Mouse (Mus musculus) ES-E14 (cell line): ENCODE measurements around the gene Cd247. TPM values are rescaled to one million over a fixed set of nuclear protein-coding genes. Genes with fewer than 3 reads are reported as not detected.

Source experiments
- DNase-seq: peaks from one replicate; pipeline ENCODE4 v3.0.0-alpha.2; 2013; ENCODE audit warnings: low read depth, low spot score
- H3K27ac ChIP-seq: 2 replicates; pipeline ENCODE4 v1.5.1; 2012; ENCODE audit warnings: low read depth, mild to moderate bottlenecking, low read length, moderate library complexity, mixed read lengths; ENCODE audit not compliant: poor library complexity, insufficient read depth, severe bottlenecking
- H3K36me3 ChIP-seq: 2 replicates; pipeline ENCODE4 v1.6.1; 2012; ENCODE audit warnings: mild to moderate bottlenecking, low read length, moderate library complexity, mixed read lengths; ENCODE audit not compliant: control insufficient read depth, poor library complexity, insufficient read depth, severe bottlenecking
- H3K4me1 ChIP-seq, 2 experiments: fragments of 150-350 bp in 1 of 2; sonication (generic) in 1 of 2; 2 replicates each; pipeline ENCODE4 v1.6.1; 2012; ENCODE audit warnings: low read length in 2 of 2, mild to moderate bottlenecking in 1 of 2, mixed read lengths in 1 of 2; ENCODE audit not compliant: control insufficient read depth in 2 of 2, insufficient read depth in 2 of 2, poor library complexity in 1 of 2
- H3K4me3 ChIP-seq, 2 experiments: fragments of 150-350 bp in 1 of 2; sonication (generic) in 1 of 2; 2 replicates each; pipeline ENCODE4 v1.5.1; 2012; ENCODE audit warnings: low read length in 2 of 2, low read depth in 1 of 2, mild to moderate bottlenecking in 1 of 2, mixed read lengths in 1 of 2; ENCODE audit not compliant: insufficient read depth in 1 of 2, poor library complexity in 1 of 2, severe bottlenecking in 1 of 2
- H3K9ac ChIP-seq: 2 replicates; pipeline ENCODE4 v1.6.1; 2012; ENCODE audit warnings: low read depth, mild to moderate bottlenecking, low read length, mixed read lengths; ENCODE audit not compliant: poor library complexity, insufficient read depth, severe bottlenecking
- H3K9me3 ChIP-seq: fragments of 150-350 bp; sonication (generic); 2 replicates; pipeline ENCODE4 v1.6.1; 2012; ENCODE audit warnings: low read depth, mild to moderate bottlenecking, low read length; ENCODE audit not compliant: control insufficient read depth, insufficient read depth
- CHD2 ChIP-seq: IDR thresholded peaks from 2 replicates; pipeline ENCODE4 v1.6.1; 2014; ENCODE audit warnings: mild to moderate bottlenecking, low read depth, low read length, inconsistent platforms
- HCFC1 ChIP-seq: IDR thresholded peaks from 2 replicates; pipeline ENCODE4 v1.6.1; 2012; ENCODE audit warnings: low read length, inconsistent platforms, borderline replicate concordance; ENCODE audit not compliant: insufficient read depth
- MAFK ChIP-seq: IDR thresholded peaks from 2 replicates; pipeline ENCODE4 v1.6.1; 2014; ENCODE audit warnings: mild to moderate bottlenecking, low read depth, low read length, inconsistent platforms; ENCODE audit not compliant: insufficient read depth
- ZC3H11A ChIP-seq: IDR thresholded peaks from 2 replicates; pipeline ENCODE4 v1.6.1; 2012; ENCODE audit warnings: low read depth, mild to moderate bottlenecking, inconsistent platforms, low read length, borderline replicate concordance
- ZNF384 ChIP-seq: IDR thresholded peaks from 2 replicates; pipeline ENCODE4 v1.6.1; 2012; ENCODE audit warnings: low read depth, low read length, inconsistent platforms
- in situ Hi-C, 2 experiments: fragments of 600-800 bp; cut with MboI; formaldehyde crosslinking; loops; one replicate each; pipeline ENCODE4 v1.15.1; 2025; ENCODE audit warnings: low sequenced_read_pairs in 2 of 2, inconsistent platforms in 1 of 2; ENCODE audit not compliant: unreplicated experiment in 2 of 2
- total RNA-seq: library from RNA; depleted of rRNA; stranded (reverse); fragments of 300-350 nt; gene quantifications from 2 replicates; pipeline ENCODE4 v1.2.3, GENCODE M21; 2012

The Cd247 gene
- total RNA-seq, 1 experiment: 6.1 TPM

DNA sequence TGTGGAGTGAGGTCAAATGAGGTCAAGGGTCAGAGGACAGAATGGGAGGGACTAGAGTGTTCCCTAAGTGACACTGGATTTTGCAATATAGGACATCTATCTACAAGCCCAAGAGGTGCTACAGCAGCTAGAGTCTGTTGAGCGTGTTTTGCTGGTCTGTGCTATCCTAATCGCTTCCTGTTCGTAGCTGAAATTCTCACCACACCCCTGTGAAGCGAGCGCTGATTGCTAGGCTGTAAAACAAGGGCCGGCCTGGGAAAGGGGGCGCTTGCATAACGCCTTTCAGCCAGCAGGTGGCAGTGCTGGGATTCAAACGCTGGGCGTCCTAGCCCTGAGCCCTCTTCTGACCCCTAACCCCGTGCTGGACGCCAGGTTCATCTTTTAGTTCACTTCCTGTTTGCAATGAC, 17.0 kb upstream of the Cd247 start:
- in situ Hi-C loops: loop anchor here (10.0 kb wide), 2 partner anchors 383 to 543 kb away; no protein-coding TSS in a partner anchor

GRCm38 (mm10) chr1:165771998-165772397, 16.5 kb upstream of the Cd247 start:
- TF ChIP-seq CHD2: no peak
- no peak for TF ChIP-seq ZNF384
- TF ChIP-seq ZC3H11A: no peak
- no peak for TF ChIP-seq HCFC1
- TF ChIP-seq MAFK: no peak
- H3K4me1 ChIP-seq: peaks cover 15 to 17% of the 10 kb centered on the region in 2 experiments
- peak overlapping the region in 1 of 2 experiments; percentile 57; a peak in 2 of 4 replicates for H3K4me3 ChIP-seq
- in situ Hi-C loops: loop anchor here (10.0 kb wide), 2 partner anchors 383 to 543 kb away; no protein-coding TSS in a partner anchor
- no peak overlapping the region; the same call in 1 of the 2 replicates for H3K27ac ChIP-seq
- no peak overlapping the region; the same call in 1 of the 2 replicates for H3K9ac ChIP-seq
- no peak for DNase-seq
- no peaks in the 10 kb centered on the region for H3K36me3 ChIP-seq
- H3K9me3 ChIP-seq: no peaks in the 10 kb centered on the region

More for the DNA sequence above, 17.0 kb upstream of the Cd247 start:
- no peak for TF ChIP-seq HCFC1
- TF ChIP-seq ZC3H11A: peak; percentile 48; the same call in 1 of the 2 replicates
- no peaks in the 10 kb centered on the region for H3K36me3 ChIP-seq
- H3K9me3 ChIP-seq: no peaks in the 10 kb centered on the region
- H3K4me3 ChIP-seq: peak overlapping the region in 1 of 2 experiments; percentile 57; a peak in 2 of 4 replicates
- DNase-seq: peak; percentile 88
- H3K4me1 ChIP-seq: peaks cover 15 to 16% of the 10 kb centered on the region in 2 experiments
- H3K27ac ChIP-seq: no peak overlapping the region; the same call in 1 of the 2 replicates
- H3K9ac ChIP-seq: no peak overlapping the region

GRCm38 (mm10) chr1:165775518-165776294, 12.8 kb upstream of the Cd247 start:
- no peaks in the 10 kb centered on the region for H3K36me3 ChIP-seq
- peaks cover 10 to 11% of the 10 kb centered on the region in 2 experiments; a peak in 3 of 4 replicates for H3K4me1 ChIP-seq
- peak; percentile 72 for TF ChIP-seq ZC3H11A
- no peak for TF ChIP-seq MAFK
- TF ChIP-seq HCFC1: no peak
- in situ Hi-C loops: loop anchor here (10.0 to 25.0 kb wide), 3 partner anchors 379 to 539 kb away; no protein-coding TSS in a partner anchor
- no peaks in the 10 kb centered on the region for H3K9me3 ChIP-seq
- H3K27ac ChIP-seq: no peak overlapping the region
- no peak for DNase-seq
- H3K9ac ChIP-seq: no peak overlapping the region
- no peak overlapping the region for H3K4me3 ChIP-seq

GRCm38 (mm10) chr1:165779954-165780585, 8.4 kb upstream of the Cd247 start:
- no peak overlapping the region for H3K9ac ChIP-seq
- TF ChIP-seq CHD2 (no peak), MAFK (no peak), HCFC1 (no peak), ZNF384 (no peak), ZC3H11A (no peak)
- no peaks in the 10 kb centered on the region for H3K36me3 ChIP-seq
- no peak overlapping the region for H3K27ac ChIP-seq
- in situ Hi-C loops: loop anchor here (10.0 to 25.0 kb wide), 3 partner anchors 375 to 535 kb away; no protein-coding TSS in a partner anchor
- 0 out of 4 replicates have a peak overlapping the region, but pooled peaks of 1 of the 2 experiments have one; percentile 19 for H3K4me3 ChIP-seq
- H3K4me1 ChIP-seq: peaks cover 0 to 7% of the 10 kb centered on the region in 2 experiments; a peak in 1 of 4 replicates
- no peaks in the 10 kb centered on the region for H3K9me3 ChIP-seq
- DNase-seq: no peak
